Mouse (Mus musculus) cerebellum, adult (tissue): ENCODE measurements at regions not wholly inside any gene's neighbourhood (a gene's known extent, or its start where the extent isn't known, plus 50 kb on each side); places are given as distances from the start of the nearest gene placed in this dataset.

Source experiments
- ATAC-seq: cut with Nextera tagmentation; 2 replicates; pipeline ENCODE4 v1.9.2; 2017; ENCODE audit warnings: mild to moderate bottlenecking, moderate library complexity, mixed read lengths; ENCODE audit not compliant: insufficient number of reproducible peaks, low FRiP score, low TSS enrichment

DNA sequence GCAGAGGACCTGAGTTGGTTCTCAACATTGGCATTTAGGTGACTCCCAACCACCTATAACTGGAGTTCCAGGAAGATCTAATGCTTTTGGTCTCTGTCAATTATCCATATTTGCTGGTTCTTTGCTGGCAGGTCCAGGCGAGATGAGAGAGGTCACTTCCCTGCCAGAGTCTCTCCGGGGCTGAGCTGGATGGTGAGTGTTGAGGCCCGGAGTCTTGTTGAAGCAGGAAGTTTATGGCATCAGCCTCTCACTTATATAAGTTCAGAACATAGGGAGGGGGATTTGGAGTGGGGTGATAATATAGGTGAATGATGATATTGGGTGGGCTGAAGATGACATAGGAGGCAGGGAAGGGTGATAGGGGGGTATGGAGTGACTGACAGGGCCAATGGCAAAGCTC, 246.3 kb upstream of the Il12b start:
- ATAC-seq = no peak

GRCm38 (mm10) chr11:44155591-44155990, 244.3 kb upstream of the Il12b start:
- no peak for ATAC-seq

DNA sequence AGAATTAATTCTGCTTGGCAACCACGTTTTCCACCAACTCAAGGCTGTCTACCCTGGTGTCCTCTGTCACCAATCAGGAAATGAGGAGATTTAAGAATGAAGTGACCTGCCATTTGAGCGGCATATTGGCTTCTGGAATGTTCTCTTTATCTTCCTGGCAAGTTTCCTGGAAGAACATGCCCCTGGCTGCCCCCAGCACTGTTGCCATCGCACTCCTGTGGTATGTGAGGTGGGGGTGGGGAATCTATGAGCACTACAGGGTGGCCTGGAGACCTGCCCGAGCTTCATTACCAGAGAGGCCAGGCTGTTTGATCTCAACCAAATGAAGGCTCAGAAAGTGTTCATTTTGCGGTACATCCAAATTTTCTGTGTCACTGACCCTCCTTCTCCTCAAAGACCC, 243.8 kb upstream of the Il12b start:
- ATAC-seq = no peak

- ATAC-seq = no peak
Observed at GRCm38 (mm10) chr11:44156490-44157345, 243.1 kb upstream of the Il12b start.

- no peak for ATAC-seq
Observed at GRCm38 (mm10) chr11:44158236-44158635, 241.6 kb upstream of the Il12b start.

DNA sequence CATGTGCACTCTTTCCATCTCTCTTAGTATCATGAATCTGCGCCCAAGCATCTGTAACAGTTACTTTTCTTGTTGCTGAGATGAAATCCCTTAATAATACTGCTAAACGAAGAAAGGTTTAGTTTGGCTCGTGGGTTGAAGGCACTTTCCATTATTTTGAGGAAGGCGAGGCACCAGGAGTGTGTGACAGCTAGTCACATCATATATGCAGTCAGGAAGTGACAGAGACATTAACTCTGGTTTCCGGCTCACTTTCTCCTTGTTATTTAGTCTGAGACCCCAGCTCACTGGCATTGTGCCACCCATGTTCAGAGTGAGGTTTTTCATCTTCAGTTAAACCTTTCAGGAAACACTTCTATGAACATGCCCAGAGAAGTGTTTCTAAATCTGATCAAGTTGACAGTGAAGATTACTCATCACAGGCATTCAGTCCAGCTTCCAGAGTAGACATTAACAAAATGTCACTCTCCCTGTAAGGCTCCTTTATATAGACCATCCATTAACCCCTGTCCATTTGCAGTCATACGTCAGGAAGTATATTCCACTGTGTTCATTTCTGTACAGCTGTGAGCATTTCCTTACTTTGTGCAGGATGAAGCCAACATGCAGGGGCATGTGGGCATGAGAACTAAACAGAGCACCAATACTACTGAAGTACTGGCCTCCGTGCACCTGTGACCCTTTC, 238.0 kb upstream of the Il12b start:
- ATAC-seq = no peak

- ATAC-seq = no peak
Observed at GRCm38 (mm10) chr11:44163049-44163448, 236.8 kb upstream of the Il12b start.

DNA sequence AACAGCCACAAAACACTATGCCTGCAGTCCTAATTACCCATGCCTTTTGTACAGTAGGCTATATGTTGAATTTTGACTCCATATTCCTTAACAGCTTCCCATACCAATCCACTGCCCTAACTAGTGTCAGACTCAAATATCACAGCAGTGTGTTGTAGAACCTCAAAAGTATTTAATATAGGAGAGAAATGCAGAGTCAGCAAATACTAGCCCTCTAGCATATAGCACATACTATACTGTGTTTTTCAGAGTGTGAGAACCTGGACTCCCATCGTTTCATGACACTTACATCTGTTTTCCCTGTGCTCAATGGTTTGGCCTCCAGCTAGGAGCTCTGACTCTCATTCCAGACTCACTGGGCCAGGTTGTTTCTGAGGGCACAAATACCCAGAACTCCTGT, 236.1 kb upstream of the Il12b start:
- ATAC-seq = no peak

DNA sequence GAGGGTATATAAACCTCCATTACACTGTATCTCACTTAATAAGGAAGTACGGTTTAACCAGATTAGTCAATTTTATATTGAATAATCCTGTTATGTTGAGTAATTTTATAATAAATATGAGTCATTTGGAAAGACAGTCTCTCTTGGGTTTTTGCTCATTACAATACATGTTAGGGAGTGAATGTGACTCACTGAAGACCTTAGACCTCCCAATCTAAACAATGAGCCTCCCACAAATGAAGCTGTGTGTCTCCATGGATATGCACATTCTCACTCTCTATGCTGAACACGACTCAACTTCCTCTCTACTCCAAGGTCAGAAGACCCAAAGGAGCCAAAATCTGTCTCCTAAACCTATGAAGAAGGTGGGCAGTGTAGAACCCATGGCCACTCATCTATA, 235.7 kb upstream of the Il12b start:
- ATAC-seq = no peak

DNA sequence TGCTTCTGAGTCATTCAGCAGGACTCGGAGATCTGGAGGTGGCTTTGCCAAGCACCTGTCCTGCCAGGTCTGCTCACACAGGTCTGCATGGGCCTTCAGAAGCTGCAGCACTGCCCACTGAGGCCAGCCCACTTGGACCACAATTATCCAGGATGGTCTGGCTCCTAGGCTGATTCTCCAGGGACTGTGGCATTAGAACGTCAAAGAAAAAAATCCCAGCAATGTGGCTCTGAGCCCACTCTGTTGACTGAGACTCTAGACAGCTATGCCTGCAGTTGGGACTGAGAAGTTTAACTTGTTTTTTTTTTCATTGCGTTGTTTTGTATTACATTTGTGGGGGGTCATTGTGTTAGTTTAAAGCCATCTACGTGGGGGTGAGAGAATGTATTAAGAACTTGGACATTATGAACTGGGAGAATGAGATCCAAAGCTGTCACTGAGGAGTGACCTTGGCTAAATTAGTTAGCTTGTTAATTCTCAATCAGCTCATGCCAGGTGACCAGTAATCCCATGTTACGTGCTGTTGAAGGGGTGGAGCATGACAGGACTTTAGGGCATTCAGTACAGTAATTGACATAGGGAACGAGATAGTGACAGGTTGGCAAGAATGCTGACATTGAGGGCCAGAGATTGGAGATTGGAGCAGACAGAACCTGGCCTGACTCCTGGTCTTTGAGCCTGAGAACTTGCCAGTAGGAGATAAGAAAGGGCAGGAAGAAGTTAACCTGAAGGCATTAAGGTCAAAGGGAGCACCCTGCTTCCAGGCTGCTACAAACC, 232.0 kb upstream of the Il12b start:
- no peak for ATAC-seq

DNA sequence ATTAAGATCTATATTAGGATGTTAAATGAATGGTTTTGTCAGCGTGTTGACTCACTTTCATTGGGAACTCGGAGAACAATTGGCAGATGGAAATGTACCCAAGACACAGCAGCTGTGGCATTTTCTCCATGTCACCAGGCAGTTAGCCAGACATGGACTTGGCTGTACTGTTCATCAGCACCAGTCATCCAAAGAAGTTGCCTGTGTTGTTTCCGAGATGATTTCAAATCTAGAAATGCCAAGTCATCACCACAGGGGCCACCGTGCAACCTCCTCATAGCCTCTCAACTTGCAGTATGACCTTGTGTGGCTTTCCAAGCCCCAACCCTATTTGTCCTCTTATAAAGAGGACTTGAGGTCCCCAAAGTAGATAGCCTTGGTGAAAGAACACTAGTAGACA, 227.4 kb upstream of the Il12b start:
- ATAC-seq = no peak

- ATAC-seq = no peak
Observed at GRCm38 (mm10) chr11:44173196-44173595, 226.7 kb upstream of the Il12b start.

GRCm38 (mm10) chr11:44174548-44174947, 225.3 kb upstream of the Il12b start:
- ATAC-seq = no peak

DNA sequence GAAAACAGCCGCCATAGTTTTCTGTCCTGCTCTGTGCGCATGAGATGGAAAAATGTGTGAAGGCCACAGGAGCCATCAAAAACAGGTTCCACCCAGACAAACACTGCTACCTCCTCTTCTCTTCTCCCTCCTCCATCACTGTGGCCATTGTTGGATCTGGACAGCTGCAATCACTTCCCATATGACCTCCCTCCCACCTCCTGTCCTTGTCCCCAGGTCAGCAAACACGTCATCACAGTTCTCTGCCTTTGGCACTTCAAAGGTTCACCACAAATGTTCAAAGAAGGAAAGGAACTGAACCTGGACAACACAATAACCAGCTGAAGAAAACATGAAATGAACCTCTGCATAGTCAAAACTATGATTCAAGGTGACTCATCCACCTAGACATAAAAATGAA, 220.2 kb upstream of the Il12b start:
- ATAC-seq = no peak

- no peak for ATAC-seq
Observed at GRCm38 (mm10) chr11:44183823-44184222, 216.0 kb upstream of the Il12b start.

DNA sequence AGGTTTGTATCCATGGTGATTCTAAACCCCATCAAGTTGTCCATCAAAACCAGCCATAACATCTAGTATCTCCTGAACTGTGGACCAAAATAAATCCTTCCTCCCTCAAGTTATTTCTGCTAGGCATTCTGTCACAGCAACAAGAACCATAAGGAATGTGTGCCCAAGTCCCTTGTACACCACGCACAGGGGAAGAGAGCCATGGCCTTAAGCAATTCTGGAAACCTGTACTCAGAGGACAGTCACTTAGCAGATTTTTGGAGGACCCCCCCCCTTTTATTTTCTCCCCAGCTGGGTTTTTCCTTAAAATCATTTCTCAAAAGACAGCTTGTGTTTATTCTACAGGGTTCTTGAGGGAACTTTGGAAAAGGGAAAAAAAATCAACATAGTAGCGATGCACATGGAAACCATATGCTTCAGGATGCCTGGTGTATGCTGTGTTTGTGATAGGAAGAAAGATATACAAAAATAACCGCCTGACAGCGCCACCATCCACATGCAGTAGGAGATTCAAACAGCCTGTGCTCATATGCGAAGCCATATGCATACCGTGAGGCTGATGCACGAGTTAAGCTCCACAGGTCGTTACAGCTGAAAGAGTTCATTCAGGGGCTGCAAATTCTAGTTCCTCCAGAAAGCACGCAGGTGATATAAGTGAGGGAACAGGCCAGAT, 214.5 kb upstream of the Il12b start:
- no peak for ATAC-seq

GRCm38 (mm10) chr11:44188202-44188601, 211.7 kb upstream of the Il12b start:
- ATAC-seq = no peak

GRCm38 (mm10) chr11:44193806-44194205, 206.1 kb upstream of the Il12b start:
- ATAC-seq = no peak

DNA sequence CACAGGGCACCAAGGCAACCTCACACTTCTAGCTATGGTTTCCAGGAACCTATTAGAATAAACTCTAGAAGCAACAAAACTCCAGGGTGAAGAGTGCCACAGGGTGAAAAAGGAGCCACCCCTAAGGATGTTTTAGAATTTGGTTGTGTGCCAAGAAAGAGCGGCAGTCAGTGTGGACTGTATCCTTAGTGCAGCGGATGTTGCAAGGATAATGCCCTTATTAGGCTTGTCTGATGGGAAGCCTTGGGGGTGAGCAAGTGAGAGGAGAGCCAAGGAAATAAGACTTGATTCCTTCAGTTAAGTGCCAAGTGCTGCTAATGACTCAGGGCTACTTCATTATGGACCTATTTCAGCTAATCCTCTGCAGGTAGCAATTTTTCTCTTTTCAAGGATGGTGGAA, 197.1 kb upstream of the Il12b start:
- ATAC-seq = no peak

- no peak for ATAC-seq
Observed at GRCm38 (mm10) chr11:44204384-44204783, 195.5 kb upstream of the Il12b start.

GRCm38 (mm10) chr11:44206866-44207265, 193.0 kb upstream of the Il12b start:
- ATAC-seq = no peak
